Mouse (Mus musculus) left cerebral cortex, postnatal 14 days (tissue): ENCODE data around the gene Vgll4. TPM values are rescaled to one million over a fixed set of nuclear protein-coding genes. Genes with fewer than 3 reads are reported as not detected.

Experiments
- DNase-seq, 2 experiments: peaks; one replicate each; pipeline ENCODE4 v3.0.0; 2021 to 2022; ENCODE audit warnings: low spot score in 2 of 2, mixed read lengths in 1 of 2
- intact Hi-C: fragments of 180-260 bp; cut with DNase I; formaldehyde crosslinking; loops from one replicate; pipeline ENCODE4 v1.15.1; 2025
- total RNA-seq, 2 experiments: library from RNA; stranded (reverse); gene quantifications; 2 replicates each; pipeline ENCODE4 v1.2.3; 2021

Vgll4 gene
- total RNA-seq, 2 experiments from 2014 or later = 48.0 to 53.4 TPM

GRCm38 (mm10) chr6:114982671-114983070 is 12.9 kb upstream of the Vgll4 start:
- no peak for DNase-seq
- intact Hi-C loops = no loop called here

GRCm38 (mm10) chr6:114979715-114980114 is 9.9 kb upstream of the Vgll4 start:
- no peak for DNase-seq
- intact Hi-C loops = no loop called here

GRCm38 (mm10) chr6:114976915-114977419 is 7.2 kb upstream of the Vgll4 start:
- DNase-seq = peak; percentile 81 to 85
- intact Hi-C loops = no loop called here

- intact Hi-C loops = no loop called here
- no peak for DNase-seq
Observed at GRCm38 (mm10) chr6:114974331-114974730, 4.5 kb upstream of the Vgll4 start.

GRCm38 (mm10) chr6:114972988-114973387 is 3.2 kb upstream of the Vgll4 start:
- intact Hi-C loops = no loop called here
- DNase-seq = no peak

- intact Hi-C loops = no loop called here
- no peak for DNase-seq
Observed at GRCm38 (mm10) chr6:114970895-114971294, 1.1 kb upstream of the Vgll4 start.

GRCm38 (mm10) chr6:114970386-114970785 is 592 bp upstream of the Vgll4 start:
- no peak for DNase-seq
- intact Hi-C loops = no loop called here

GRCm38 (mm10) chr6:114968361-114969212 is 1.2 kb downstream of the Vgll4 start:
- peak; percentile 83 to 87 for DNase-seq
- intact Hi-C loops = loop anchor here (2.0 kb wide), 1 partner anchor 40 kb away; no protein-coding TSS in a partner anchor

GRCm38 (mm10) chr6:114967623-114968022 is 2.2 kb downstream of the Vgll4 start:
- DNase-seq = no peak
- intact Hi-C loops = loop anchor here (2.0 kb wide), 1 partner anchor 39 kb away; no protein-coding TSS in a partner anchor

- DNase-seq = no peak
- intact Hi-C loops = no loop called here
Observed at GRCm38 (mm10) chr6:114966396-114967154, 3.2 kb downstream of the Vgll4 start.

GRCm38 (mm10) chr6:114965802-114966201 is 4.0 kb downstream of the Vgll4 start:
- intact Hi-C loops = no loop called here
- no peak for DNase-seq

GRCm38 (mm10) chr6:114965396-114965795 is 4.4 kb downstream of the Vgll4 start:
- intact Hi-C loops = no loop called here

GRCm38 (mm10) chr6:114964235-114964634 is 5.6 kb downstream of the Vgll4 start:
- DNase-seq = peak in 1 of 2 experiments; percentile 45
- intact Hi-C loops = no loop called here

More at GRCm38 (mm10) chr6:114965396-114965795, 4.4 kb downstream of the Vgll4 start:
- DNase-seq = no peak

- intact Hi-C loops = no loop called here
Observed at GRCm38 (mm10) chr6:114963636-114964035, 6.2 kb downstream of the Vgll4 start.

GRCm38 (mm10) chr6:114961276-114962068 is 8.3 kb downstream of the Vgll4 start:
- no peak for DNase-seq
- intact Hi-C loops = no loop called here

More at GRCm38 (mm10) chr6:114963636-114964035, 6.2 kb downstream of the Vgll4 start:
- DNase-seq = no peak

GRCm38 (mm10) chr6:114959012-114959398 is 10.8 kb downstream of the Vgll4 start:
- intact Hi-C loops = no loop called here
- DNase-seq = no peak

GRCm38 (mm10) chr6:114958249-114959011 is 11.4 kb downstream of the Vgll4 start:
- DNase-seq = no peak
- intact Hi-C loops = no loop called here

- DNase-seq = no peak
- intact Hi-C loops = no loop called here
Observed at GRCm38 (mm10) chr6:114957756-114958155, 12.0 kb downstream of the Vgll4 start.

- no peak for DNase-seq
- intact Hi-C loops = no loop called here
Observed at GRCm38 (mm10) chr6:114954496-114954895, 15.3 kb downstream of the Vgll4 start.
